Mouse (Mus musculus): ENCODE measurements at regions not wholly inside any gene's neighbourhood (a gene's known extent, or its start where the extent isn't known, plus 50 kb on each side); places are given as distances from the start of the nearest gene placed in this dataset.

DNA sequence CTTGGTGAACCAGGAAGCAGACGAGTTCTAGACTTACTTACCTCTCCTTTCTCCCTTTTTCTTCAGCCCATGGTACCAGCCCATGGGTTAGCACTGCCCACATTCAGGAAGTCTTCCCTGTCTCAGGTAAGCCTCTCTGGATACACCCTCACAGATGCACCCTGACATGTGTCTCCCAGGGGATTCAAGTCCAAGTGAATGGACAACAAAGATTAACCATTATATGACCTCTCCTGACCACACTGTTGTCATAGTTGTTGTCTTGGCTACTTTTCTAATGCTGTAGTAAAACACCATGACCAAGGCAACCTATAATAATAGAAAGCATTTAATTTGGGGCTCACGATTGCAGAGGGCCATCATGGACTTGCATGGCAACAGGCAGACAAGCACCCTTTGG, 98.8 kb upstream of the Vash1 start:
- WGBS, result 83% methylated on average over 2 of the region's 2 CpGs
- Histone ChIP-seq H3K9me3 (no peaks in the 10 kb centered on the region), H3K27ac (no peak overlapping the region), H3K36me3 (replicated peaks) (no peaks in the 10 kb centered on the region), H3K27me3 (ENCODE audit: poor library complexity, severe bottlenecking) (0 out of 2 replicates have a peak, but pooled peaks cover under 1% of the 10 kb centered on the region), H3K4me3 (no peak overlapping the region), H3K4me1 (no peaks in the 10 kb centered on the region)
- DNase-seq (ENCODE audit: extremely low spot score, low spot score), result no peak

DNA sequence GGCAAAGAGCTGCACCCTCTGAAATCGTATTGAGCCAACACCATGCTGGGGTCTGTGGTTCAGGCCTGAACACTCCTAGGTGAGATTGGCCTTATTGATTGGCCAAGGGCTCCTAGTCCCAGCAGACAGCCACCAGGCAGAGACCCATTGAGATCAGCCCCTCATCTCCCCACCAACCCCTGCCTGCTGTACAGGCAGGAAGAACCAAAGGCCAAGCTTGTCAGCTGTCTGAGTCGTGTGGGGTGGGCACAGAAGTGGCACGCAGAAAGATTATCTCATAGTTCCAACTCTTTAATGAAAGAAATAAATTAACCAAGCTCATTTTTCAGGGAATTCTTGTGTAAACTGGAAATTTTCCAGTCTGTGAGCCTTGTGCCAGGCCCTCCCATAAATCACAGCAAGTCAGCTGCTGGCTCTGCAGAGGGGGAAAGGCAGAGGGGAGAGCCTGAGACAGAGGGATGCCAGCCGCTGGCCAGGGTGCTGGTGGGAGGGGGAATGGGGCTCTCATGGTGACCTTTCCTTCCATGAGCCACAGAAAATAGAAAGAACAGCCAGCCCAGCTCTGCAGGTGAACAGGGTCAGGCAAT, 98.3 kb upstream of the Vash1 start:
- no peaks in the 10 kb centered on the region for H3K27me3 ChIP-seq (ENCODE audit: poor library complexity, severe bottlenecking)
- no peak overlapping the region for H3K27ac ChIP-seq
- H3K36me3 ChIP-seq (replicated peaks), result no peaks in the 10 kb centered on the region
- 77% methylated on average over 4 of the region's 4 CpGs for WGBS
- no peaks in the 10 kb centered on the region for H3K4me1 ChIP-seq
- H3K4me3 ChIP-seq, result no peak overlapping the region
- DNase-seq (ENCODE audit: extremely low spot score, low spot score), result no peak
- no peaks in the 10 kb centered on the region for H3K9me3 ChIP-seq

DNA sequence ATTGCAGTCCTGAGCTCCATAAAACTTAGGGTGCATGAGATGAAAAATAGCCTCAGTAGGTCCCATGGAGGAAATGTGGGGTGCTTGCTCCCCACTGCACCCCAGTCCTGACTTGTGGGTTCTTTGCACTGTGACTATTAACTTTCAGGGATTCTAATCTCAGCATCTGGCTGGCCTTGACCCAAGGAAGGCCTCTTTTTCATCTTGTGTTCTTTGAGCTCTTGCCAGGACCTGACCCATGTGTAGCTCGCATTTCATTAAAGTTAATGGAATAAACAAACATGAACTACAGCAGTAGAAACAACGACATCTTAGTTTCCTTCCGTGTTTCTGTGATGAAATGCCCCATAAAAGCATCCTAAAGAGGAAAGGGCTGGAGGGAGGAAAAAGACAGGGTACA, 96.4 kb upstream of the Vash1 start:
- H3K9me3 ChIP-seq, result no peaks in the 10 kb centered on the region
- no peaks in the 10 kb centered on the region for H3K36me3 ChIP-seq (replicated peaks)
- no peaks in the 10 kb centered on the region for H3K4me1 ChIP-seq
- 88% methylated on average over 3 of the region's 3 CpGs for WGBS
- no peak overlapping the region for H3K27ac ChIP-seq
- no peaks in the 10 kb centered on the region for H3K27me3 ChIP-seq (ENCODE audit: poor library complexity, severe bottlenecking)
- no peak overlapping the region for H3K4me3 ChIP-seq
- no peak for DNase-seq (ENCODE audit: extremely low spot score, low spot score)

DNA sequence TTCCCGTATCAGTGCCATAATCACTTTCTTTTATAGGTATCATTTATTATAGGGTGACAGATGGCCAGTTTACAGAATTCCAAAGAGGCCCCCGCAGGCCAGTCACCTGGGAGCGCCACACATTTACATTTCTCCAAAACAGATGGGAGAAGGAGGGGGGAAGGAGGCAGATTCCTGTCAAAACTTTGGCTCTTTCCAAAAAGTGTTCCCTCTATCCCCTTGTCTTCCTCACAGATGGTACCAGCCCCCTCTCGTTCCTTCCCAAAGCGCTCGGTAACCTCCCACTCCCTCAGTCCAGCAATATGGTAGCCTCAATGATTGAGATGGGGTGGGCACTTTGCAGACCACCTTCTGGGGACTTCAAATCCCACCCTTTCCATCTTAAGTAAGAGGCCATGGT, 90.5 kb upstream of the Vash1 start:
- no peaks in the 10 kb centered on the region for H3K36me3 ChIP-seq (replicated peaks)
- H3K9me3 ChIP-seq, result no peaks in the 10 kb centered on the region
- no peak overlapping the region for H3K27ac ChIP-seq
- no peaks in the 10 kb centered on the region for H3K4me1 ChIP-seq
- no peaks in the 10 kb centered on the region for H3K27me3 ChIP-seq (ENCODE audit: poor library complexity, severe bottlenecking)
- H3K4me3 ChIP-seq, result no peak overlapping the region
- DNase-seq (ENCODE audit: extremely low spot score, low spot score), result no peak
- 96% methylated on average over 6 of the region's 6 CpGs for WGBS

DNA sequence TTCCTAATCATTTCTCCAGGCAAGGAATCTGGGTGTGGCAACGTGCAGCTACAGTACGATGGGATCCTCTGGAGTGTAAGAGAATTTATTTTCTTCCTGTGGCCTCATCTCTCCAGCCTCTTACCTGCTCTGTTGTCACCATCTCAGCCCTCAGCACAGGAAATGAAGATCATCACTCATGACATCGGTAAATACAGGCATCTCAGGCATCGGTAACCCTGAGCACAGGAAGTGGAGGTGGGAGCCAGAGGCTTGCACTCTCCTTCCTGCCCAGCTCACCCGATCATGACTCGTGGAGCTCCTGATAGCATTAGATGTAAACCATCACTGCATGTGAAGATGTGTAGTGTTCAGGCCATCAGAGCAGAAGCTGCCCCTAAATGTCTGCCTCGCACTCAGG, 86.0 kb upstream of the Vash1 start:
- H3K9me3 ChIP-seq, result no peaks in the 10 kb centered on the region
- H3K27me3 ChIP-seq (ENCODE audit: poor library complexity, severe bottlenecking), result no peaks in the 10 kb centered on the region
- whole genome bisulfite sequencing, result 89% methylated on average over 7 of the region's 7 CpGs
- H3K4me3 ChIP-seq, result no peak overlapping the region
- DNase-seq (ENCODE audit: extremely low spot score, low spot score), result no peak
- H3K27ac ChIP-seq, result no peak overlapping the region
- H3K4me1 ChIP-seq, result no peaks in the 10 kb centered on the region
- no peaks in the 10 kb centered on the region for H3K36me3 ChIP-seq (replicated peaks)

DNA sequence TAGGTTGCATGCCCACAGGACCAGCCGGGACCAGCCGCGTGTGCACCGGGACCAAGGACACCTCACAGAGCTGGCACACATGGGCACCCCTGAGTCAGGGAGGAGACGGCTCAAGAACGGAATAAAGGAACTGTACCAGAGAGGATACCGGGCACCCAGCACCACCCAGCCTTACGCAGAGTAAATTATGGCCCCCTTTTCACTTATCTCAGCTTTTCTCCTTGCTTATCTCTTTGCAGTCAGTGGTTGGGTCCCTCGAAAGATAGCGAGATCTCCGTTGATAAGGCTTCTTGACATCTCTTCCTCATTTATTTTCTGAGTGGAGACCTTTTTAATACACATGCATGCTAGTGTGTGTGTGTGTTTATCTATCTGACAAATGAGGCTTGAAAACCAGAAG, 83.9 kb upstream of the Vash1 start:
- H3K9me3 ChIP-seq, result no peaks in the 10 kb centered on the region
- DNase-seq (ENCODE audit: extremely low spot score, low spot score), result no peak
- H3K36me3 ChIP-seq (replicated peaks), result no peaks in the 10 kb centered on the region
- H3K4me1 ChIP-seq, result no peaks in the 10 kb centered on the region
- 94% methylated on average over 11 of the region's 11 CpGs for WGBS
- H3K4me3 ChIP-seq, result no peak overlapping the region
- no peaks in the 10 kb centered on the region for H3K27me3 ChIP-seq (ENCODE audit: poor library complexity, severe bottlenecking)
- H3K27ac ChIP-seq, result no peak overlapping the region

DNA sequence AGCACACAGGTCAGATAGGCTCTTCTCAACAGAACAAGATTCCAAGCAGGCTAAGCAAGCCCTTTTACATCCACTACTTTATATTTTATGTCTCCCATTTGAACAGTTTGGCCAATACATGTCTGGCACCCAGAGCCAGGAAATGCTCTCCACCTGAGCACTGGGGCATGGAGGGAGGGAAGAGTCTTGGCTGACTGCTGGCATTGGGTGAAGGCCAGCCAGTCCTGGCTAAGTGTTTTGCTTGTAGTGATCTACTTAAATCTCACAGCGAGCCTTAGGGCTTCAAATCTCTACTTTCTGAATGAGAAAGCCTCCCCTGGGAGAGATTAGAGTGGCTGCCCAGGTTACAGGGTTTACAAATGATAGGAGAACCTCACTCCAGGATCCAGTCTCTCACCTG, 78.5 kb upstream of the Vash1 start:
- Histone ChIP-seq H3K9me3 (no peaks in the 10 kb centered on the region), H3K36me3 (replicated peaks) (no peaks in the 10 kb centered on the region), H3K27ac (no peak overlapping the region), H3K4me1 (no peaks in the 10 kb centered on the region), H3K4me3 (no peak overlapping the region), H3K27me3 (ENCODE audit: poor library complexity, severe bottlenecking) (no peaks in the 10 kb centered on the region)
- whole genome bisulfite sequencing, result 22% methylated on average over 1 of the region's 1 CpGs
- no peak for DNase-seq (ENCODE audit: extremely low spot score, low spot score)

DNA sequence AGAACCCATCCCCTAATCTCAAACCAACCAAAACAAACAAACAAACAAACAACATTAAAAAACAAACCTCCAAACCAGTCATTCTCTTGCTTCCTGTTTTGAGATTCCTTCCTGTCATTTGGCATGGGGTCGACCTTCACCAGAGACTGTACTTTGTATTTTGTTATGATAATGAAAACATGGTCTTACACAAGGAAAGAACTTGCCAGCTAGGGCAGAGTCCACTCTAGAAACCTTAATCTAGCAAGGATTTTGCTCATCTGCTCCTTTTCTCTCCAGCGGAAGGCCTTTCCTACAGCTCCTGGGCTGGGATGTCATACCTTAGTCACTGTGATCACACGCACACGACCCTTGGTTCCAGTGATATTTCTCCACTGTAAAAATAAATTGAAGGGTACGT, 75.0 kb upstream of the Vash1 start:
- Histone ChIP-seq H3K4me1 (no peaks in the 10 kb centered on the region), H3K27ac (no peak overlapping the region), H3K4me3 (no peak overlapping the region), H3K9me3 (no peaks in the 10 kb centered on the region), H3K36me3 (replicated peaks) (no peaks in the 10 kb centered on the region), H3K27me3 (ENCODE audit: poor library complexity, severe bottlenecking) (no peaks in the 10 kb centered on the region)
- 93% methylated on average over 5 of the region's 5 CpGs for WGBS
- no peak for DNase-seq (ENCODE audit: extremely low spot score, low spot score)

DNA sequence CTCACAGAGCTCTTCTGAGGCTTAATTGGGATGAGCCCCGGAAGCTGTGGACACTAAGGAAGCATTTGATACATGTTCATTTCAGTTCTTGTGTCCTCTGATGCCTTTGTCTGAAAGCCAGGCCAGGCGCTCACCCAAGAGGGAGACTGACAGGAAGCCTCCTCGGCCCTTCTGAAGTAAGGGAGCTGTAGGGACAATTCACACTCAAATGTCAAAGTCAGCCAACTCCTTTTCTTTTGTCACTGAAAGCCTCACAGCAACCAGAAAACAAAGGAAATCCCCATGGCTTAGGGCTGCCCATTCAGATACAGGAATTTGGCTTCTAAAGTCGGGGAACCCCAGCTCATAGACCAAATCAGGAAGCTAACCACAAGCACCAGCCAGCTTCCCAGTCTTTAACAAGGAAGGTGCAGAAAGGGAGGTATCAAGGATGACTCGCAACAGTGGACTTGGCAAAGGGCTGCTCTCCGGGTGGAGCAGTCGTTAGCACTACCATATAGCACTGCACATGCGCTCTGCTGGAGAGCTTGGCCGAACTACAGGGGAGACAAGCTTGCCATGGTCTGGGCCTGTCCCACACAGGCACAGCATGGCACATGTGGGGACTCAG, 66.0 kb upstream of the Vash1 start:
- Histone ChIP-seq H3K4me1 (peaks cover 11% of the 10 kb centered on the region), H3K27me3 (ENCODE audit: poor library complexity, severe bottlenecking) (no peaks in the 10 kb centered on the region), H3K27ac (no peak overlapping the region), H3K9me3 (no peaks in the 10 kb centered on the region), H3K36me3 (replicated peaks) (no peaks in the 10 kb centered on the region), H3K4me3 (no peak overlapping the region)
- WGBS, result 61% methylated on average over 9 of the region's 9 CpGs
- no peak for DNase-seq (ENCODE audit: extremely low spot score, low spot score)

DNA sequence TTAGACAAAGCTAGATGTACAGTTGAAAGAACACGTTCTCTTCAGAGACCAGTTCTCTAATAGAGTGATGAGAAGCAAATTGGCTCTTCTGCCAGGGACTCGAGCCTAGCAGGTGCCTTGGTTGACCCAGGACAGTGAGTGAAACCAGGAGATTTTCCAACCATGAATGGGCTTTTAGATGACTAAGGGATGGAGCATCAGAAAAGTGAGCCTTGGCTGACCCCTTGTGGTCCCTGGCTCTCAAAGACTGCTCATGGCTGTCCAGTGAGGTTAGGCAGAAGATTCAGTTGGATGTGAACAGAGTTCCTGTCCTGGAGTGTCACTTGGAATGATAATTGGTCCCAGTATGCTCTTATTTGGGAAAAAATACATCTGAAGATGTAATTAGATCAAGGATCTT, 64.3 kb upstream of the Vash1 start:
- Histone ChIP-seq H3K36me3 (replicated peaks) (no peaks in the 10 kb centered on the region), H3K4me1 (peaks cover 11% of the 10 kb centered on the region), H3K4me3 (no peak overlapping the region), H3K27ac (no peak overlapping the region), H3K9me3 (no peaks in the 10 kb centered on the region), H3K27me3 (ENCODE audit: poor library complexity, severe bottlenecking) (no peaks in the 10 kb centered on the region)
- WGBS, result 44% methylated on average over 2 of the region's 2 CpGs
- peak; percentile 20 for DNase-seq (ENCODE audit: extremely low spot score, low spot score)

DNA sequence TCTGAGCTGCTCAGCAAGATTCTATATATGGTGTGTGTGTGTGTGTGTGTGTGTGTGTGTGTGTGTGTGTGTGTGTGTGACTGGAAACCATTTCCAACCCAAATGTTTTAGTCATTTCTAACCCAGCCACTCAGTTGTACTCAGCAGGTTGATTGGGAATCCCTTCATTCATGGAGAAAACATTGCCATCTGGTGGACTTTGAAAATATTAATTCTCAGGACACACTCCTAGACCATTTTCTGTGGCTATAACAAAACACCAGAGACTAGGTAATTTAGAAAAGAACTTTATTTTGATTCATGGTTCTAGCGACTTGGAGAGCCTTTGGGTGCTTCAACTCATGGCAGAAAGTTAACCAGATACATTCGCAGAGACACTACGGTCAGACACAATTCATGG, 62.2 kb upstream of the Vash1 start:
- no peaks in the 10 kb centered on the region for H3K27me3 ChIP-seq (ENCODE audit: poor library complexity, severe bottlenecking)
- no peaks in the 10 kb centered on the region for H3K36me3 ChIP-seq (replicated peaks)
- no peak overlapping the region for H3K27ac ChIP-seq
- no peaks in the 10 kb centered on the region for H3K9me3 ChIP-seq
- H3K4me1 ChIP-seq, result peaks cover 11% of the 10 kb centered on the region
- H3K4me3 ChIP-seq, result no peak overlapping the region
- 77% methylated on average over 3 of the region's 3 CpGs for WGBS
- no peak for DNase-seq (ENCODE audit: extremely low spot score, low spot score)

DNA sequence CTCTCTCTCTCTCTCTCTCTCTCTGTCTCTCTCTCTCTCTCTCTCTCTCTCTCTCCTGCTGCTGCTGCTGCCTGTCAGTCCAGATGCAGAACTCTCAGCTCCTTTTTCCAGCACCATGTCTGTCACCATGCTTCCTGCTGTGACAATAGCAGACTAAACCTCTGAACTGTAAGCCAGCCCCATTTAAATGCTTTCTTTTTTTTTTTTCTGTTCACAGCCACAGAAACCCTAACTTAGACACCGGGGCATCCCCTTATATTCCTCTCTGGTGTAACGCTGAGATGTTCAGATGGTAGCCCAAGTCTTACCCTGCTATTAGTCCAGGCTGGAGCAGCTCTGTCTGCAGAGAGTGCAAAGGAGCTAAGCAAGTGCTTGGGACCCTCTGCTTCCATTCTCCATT, 54.3 kb upstream of the Vash1 start:
- H3K36me3 ChIP-seq (replicated peaks), result no peaks in the 10 kb centered on the region
- no peaks in the 10 kb centered on the region for H3K4me1 ChIP-seq
- 70% methylated on average over 2 of the region's 2 CpGs for WGBS

DNA sequence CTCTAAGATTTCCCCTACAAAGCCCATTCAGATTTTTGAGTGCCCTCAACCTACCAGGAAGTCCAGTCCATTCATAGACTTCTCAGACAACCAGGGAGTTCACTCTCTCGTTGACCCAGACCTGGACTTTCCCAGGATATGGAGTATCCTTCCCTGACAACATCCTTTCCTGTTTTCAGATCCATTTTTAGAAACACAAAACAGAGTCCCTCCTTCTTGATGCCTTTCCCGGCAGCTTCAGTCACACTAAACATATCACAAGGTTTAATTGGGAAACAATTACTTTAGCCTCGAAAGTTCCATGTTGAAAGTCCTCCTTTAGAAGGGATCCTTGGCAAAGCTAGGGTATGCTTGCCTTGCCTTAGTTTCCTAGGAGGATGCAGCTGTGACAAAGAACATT, 51.8 kb upstream of the Vash1 start:
- Histone ChIP-seq H3K4me1 (no peaks in the 10 kb centered on the region), H3K4me3 (no peak overlapping the region), H3K9me3 (no peaks in the 10 kb centered on the region), H3K36me3 (replicated peaks) (no peaks in the 10 kb centered on the region), H3K27ac (no peak overlapping the region), H3K27me3 (ENCODE audit: poor library complexity, severe bottlenecking) (no peaks in the 10 kb centered on the region)
- DNase-seq (ENCODE audit: extremely low spot score, low spot score), result no peak
- WGBS, result 66% methylated on average over 3 of the region's 3 CpGs

More for the DNA sequence above, 54.3 kb upstream of the Vash1 start:
- no peaks in the 10 kb centered on the region for H3K9me3 ChIP-seq
- H3K27ac ChIP-seq, result no peak overlapping the region
- H3K27me3 ChIP-seq (ENCODE audit: poor library complexity, severe bottlenecking), result no peaks in the 10 kb centered on the region
- H3K4me3 ChIP-seq, result no peak overlapping the region
- DNase-seq (ENCODE audit: extremely low spot score, low spot score), result no peak
